Mouse (Mus musculus) spleen, adult 2 months (tissue): ENCODE data around the gene Scel. TPM values are rescaled to one million over a fixed set of nuclear protein-coding genes. Genes with fewer than 3 reads are reported as not detected.

ENCODE experiments used
- DNase-seq, 2 experiments: peaks; one replicate each; pipeline versions ENCODE4 v3.0.0 to v3.0.0-alpha.2; 2012 to 2021; ENCODE audit warnings: low spot score in 2 of 2, low read depth in 1 of 2
- H3K27ac ChIP-seq: fragments of 200-500 bp; 2 replicates; pipeline ENCODE4 v1.5.1; 2012; ENCODE audit warnings: low read length, inconsistent platforms; ENCODE audit not compliant: insufficient read depth
- H3K27me3 ChIP-seq: fragments of 200-500 bp; 2 replicates; pipeline ENCODE4 v1.6.1; 2012; ENCODE audit warnings: mild to moderate bottlenecking, moderate library complexity, low read length, inconsistent platforms; ENCODE audit not compliant: control insufficient read depth, insufficient read depth
- H3K36me3 ChIP-seq: fragments of 200-500 bp; 2 replicates; pipeline ENCODE4 v1.6.1; 2012; ENCODE audit warnings: mild to moderate bottlenecking, low read length, inconsistent platforms; ENCODE audit not compliant: control insufficient read depth, insufficient read depth
- H3K4me1 ChIP-seq: fragments of 200-500 bp; 2 replicates; pipeline ENCODE4 v1.6.1; 2011; ENCODE audit warnings: inconsistent platforms; ENCODE audit not compliant: control insufficient read depth, insufficient read depth, insufficient read length
- H3K4me3 ChIP-seq: fragments of 200-500 bp; 2 replicates; pipeline ENCODE4 v1.5.1; 2011; ENCODE audit warnings: mild to moderate bottlenecking, inconsistent platforms; ENCODE audit not compliant: insufficient read depth, insufficient read length; ENCODE audit errors: extremely low read depth
- CTCF ChIP-seq: fragments of 200-500 bp; IDR thresholded peaks from 2 replicates; pipeline ENCODE4 v1.5.1; 2011; ENCODE audit warnings: mild to moderate bottlenecking, inconsistent platforms; ENCODE audit not compliant: insufficient read depth, insufficient read length, insufficient replicate concordance; ENCODE audit errors: extremely low read depth
- POLR2A ChIP-seq: fragments of 200-500 bp; IDR thresholded peaks from 2 replicates; pipeline ENCODE4 v1.6.1; 2011; ENCODE audit warnings: low read depth, low read length, inconsistent platforms
- WGBS: fragments of 180-500 bp; shearing (Covaris S2); methylation state at CpG from one replicate; pipeline ENCODE4 v1.1.7; 2018; 5-methylcytosine and 5-hydroxymethylcytosine counted together
- polyA plus RNA-seq: library from polyadenylated mRNA; depleted of rRNA; stranded (reverse); fragments of >200 nt; gene quantifications from 2 replicates; pipeline ENCODE4 v1.2.3, GENCODE M21; 2012

Scel gene
- polyA plus RNA-seq, 1 experiment, result 0.11 TPM

DNA sequence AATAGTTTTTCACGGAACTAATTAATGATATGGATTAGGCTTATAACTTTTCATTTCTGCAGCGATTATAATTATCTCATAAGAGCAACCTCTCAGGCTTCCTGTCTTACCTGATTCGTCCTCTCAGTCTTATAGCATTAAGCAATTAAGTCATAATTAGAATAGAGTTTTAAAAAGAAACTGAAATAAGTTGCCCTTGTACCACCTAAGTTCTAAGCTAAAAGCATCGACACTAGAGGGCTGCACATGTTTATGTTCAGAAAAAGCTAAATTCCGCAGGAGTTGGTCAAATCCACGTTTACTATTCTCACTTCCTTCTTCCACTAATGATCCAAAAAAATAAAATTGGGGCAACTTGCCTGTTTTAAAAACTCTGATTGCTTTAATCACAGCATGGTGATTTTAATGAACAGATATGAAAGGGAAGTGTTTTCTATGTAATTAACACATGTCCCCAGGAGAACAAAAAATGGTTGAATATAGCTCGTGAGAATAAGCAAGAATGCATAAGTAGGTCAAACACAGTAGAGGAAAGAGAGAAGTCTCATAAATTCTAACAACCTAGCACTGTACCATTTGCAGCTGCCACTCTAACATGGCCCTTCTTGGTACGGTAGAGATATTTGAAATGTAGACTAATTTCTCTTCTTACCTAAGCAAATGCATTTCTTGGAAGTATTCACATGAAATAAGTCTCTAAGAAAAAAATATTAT, 48.4 kb downstream of the Scel start:
- 81% methylated on average over 8 of the region's 8 CpGs for WGBS
- no peak for TF ChIP-seq CTCF
- Histone ChIP-seq H3K27me3 (no peaks in the 10 kb centered on the region), H3K36me3 (no peaks in the 10 kb centered on the region), H3K4me1 (no peaks in the 10 kb centered on the region), H3K4me3 (no peak overlapping the region), H3K27ac (no peak overlapping the region)
- DNase-seq, result no peak

DNA sequence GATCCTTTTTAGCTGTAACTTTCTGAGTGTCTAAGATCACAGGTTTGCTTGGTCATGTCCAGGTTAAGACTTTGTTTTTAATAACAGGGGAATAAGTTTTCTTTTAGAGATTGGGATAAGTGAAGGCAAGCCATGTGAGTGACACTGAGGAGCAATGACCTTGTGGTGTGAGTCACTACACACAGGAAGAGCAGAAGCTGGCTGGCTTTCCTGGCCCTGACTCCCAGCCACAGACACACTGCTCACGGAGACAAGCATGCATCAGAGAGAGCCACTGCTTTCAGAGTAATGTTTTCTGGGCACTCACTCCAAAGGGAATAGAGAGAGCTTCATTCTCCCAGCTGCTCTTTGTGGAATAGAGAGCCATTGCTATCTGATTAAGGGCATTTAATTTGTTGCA, 54.8 kb downstream of the Scel start:
- Histone ChIP-seq H3K27ac (no peak overlapping the region), H3K4me1 (no peaks in the 10 kb centered on the region), H3K27me3 (no peaks in the 10 kb centered on the region), H3K36me3 (no peaks in the 10 kb centered on the region), H3K4me3 (no peak overlapping the region)
- WGBS, result 35% methylated on average over 1 of the region's 1 CpGs
- TF ChIP-seq POLR2A (no peak), CTCF (no peak)
- no peak for DNase-seq

DNA sequence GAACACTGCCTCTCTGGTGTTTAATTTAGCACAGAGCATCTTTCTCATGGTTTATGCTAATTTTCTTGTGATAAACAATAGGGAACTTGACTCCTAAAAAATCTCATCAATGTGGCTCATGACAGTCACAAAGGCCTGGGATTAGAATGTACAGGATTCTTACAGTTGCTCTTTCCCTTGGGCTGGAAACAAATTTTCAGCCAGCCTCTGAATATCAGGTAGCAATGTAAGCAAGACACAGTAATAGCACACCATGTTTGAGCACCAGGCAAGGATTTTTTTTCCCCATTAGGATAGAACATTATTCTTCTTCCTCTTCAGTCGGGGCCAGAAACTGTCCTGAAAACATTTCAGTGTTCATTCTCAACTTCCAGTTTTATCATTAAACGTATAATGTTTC, 55.3 kb downstream of the Scel start:
- 70% methylated on average over 2 of the region's 2 CpGs for WGBS
- Histone ChIP-seq H3K27ac (no peak overlapping the region), H3K27me3 (no peaks in the 10 kb centered on the region), H3K36me3 (no peaks in the 10 kb centered on the region), H3K4me3 (no peak overlapping the region), H3K4me1 (no peaks in the 10 kb centered on the region)
- DNase-seq, result no peak
- TF ChIP-seq POLR2A (no peak), CTCF (no peak)

DNA sequence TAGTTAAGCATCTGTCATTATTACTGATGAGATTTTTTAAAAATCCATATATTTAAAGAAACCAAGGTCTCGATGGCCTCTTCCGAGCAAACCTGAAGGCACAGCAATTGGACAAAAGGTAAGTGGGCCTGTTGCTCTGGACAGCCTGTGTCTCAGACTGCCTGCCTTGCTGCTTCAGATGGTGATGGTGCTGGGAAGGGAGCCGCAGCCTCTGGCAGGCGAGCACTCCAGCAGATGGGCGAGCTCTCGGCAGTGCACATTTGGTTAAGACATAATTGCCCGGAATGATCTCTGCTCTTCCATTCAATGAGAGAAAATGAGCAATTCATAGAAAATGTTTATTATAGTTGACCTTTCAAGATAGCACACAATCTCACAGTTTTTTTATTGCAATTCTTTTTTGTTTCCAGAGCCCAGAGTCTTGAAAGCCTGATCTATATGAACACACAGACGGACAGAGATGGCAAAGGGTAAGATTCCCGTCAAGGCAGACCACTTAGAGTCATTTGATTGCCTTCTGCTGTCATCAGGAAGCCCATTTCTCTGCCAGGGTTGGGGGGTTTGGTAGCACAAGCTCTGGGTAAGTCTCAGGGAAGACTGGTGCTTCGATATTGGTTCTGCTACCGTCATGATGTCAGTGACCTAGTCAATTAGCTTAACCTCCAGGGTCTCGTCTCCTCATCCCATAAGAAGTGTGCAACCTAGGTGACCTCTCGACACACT, 58.6 kb downstream of the Scel start:
- no peak for DNase-seq
- 92% methylated on average over 13 of the region's 13 CpGs for WGBS
- no peaks in the 10 kb centered on the region for H3K27me3 ChIP-seq
- no peak overlapping the region for H3K27ac ChIP-seq
- H3K36me3 ChIP-seq, result no peaks in the 10 kb centered on the region
- TF ChIP-seq POLR2A (no peak), CTCF (no peak)
- H3K4me1 ChIP-seq, result no peaks in the 10 kb centered on the region
- H3K4me3 ChIP-seq, result no peak overlapping the region

DNA sequence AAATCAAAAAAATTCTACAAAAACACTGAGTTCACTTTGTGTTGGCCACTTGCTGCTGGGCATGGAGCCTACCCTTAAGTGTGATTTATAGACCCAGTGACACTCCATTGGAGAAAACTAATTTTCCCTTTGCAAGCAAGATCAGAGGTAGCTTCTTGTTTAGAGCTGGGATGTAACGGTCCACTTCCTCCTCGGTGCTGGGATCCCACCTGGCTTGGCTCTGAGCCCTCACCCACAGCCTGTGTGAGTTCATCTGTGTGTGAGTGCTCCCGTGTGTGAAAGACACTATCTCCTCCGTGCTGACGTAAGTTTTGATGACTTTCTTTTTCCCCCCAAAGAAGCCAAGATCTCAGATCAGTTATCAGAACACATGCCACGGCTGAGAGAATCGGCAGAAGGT, 62.7 kb downstream of the Scel start:
- no peak for TF ChIP-seq CTCF
- no peak for TF ChIP-seq POLR2A
- Histone ChIP-seq H3K27me3 (no peaks in the 10 kb centered on the region), H3K27ac (no peak overlapping the region), H3K4me3 (no peak overlapping the region), H3K4me1 (no peaks in the 10 kb centered on the region), H3K36me3 (no peaks in the 10 kb centered on the region)
- DNase-seq, result no peak
- 55% methylated on average over 7 of the region's 7 CpGs for WGBS

DNA sequence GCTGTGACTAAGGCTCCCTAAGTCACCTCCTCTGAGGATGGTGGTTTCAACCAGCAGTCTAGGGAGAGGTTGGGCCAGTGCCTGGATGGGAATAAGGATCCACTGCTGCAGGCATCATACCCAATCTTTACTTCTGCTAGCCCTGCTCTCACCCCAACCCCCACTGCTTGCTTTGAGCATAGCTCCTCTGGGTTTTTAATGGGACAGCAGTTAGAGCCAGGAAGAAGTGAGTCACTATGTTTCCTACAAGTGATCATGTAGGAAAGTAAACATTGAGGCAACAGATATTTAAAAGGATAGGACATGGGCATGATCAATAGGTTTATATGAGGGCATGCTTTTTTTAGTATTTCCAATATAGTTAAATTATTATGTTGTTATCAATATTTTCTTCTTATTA, 63.9 kb downstream of the Scel start:
- no peak for DNase-seq
- TF ChIP-seq CTCF, result no peak
- TF ChIP-seq POLR2A, result no peak

DNA sequence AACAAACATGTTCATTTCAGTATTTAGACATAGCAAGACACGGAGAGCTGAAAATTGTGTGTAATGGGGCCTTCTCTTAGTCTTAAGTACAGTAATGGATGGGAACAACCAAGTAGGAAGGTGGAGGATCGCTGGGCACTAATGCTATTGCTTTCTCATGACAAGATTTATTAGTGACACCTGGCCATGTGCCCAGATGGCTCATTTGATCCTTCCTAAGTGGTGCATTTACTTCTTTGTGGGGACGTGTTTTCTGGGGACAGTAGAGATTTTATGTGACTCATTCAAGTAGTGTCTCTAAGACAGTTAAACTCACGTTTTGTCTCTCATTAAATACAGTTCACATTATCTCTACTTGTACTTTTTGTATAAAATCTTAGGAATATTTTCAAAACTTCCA, 73.5 kb downstream of the Scel start:
- H3K36me3 ChIP-seq, result no peaks in the 10 kb centered on the region
- H3K27me3 ChIP-seq, result no peaks in the 10 kb centered on the region
- WGBS, result 51% methylated on average over 4 of the region's 4 CpGs
- no peaks in the 10 kb centered on the region for H3K4me1 ChIP-seq
- H3K4me3 ChIP-seq, result no peak overlapping the region
- H3K27ac ChIP-seq, result no peak overlapping the region
- DNase-seq, result no peak
- TF ChIP-seq POLR2A, result no peak
- no peak for TF ChIP-seq CTCF

More for the DNA sequence above, 63.9 kb downstream of the Scel start:
- Histone ChIP-seq H3K27me3 (no peaks in the 10 kb centered on the region), H3K27ac (no peak overlapping the region), H3K36me3 (no peaks in the 10 kb centered on the region), H3K4me1 (no peaks in the 10 kb centered on the region), H3K4me3 (no peak overlapping the region)
